Mouse (Mus musculus): ENCODE results near the gene Zfyve28.

DNA sequence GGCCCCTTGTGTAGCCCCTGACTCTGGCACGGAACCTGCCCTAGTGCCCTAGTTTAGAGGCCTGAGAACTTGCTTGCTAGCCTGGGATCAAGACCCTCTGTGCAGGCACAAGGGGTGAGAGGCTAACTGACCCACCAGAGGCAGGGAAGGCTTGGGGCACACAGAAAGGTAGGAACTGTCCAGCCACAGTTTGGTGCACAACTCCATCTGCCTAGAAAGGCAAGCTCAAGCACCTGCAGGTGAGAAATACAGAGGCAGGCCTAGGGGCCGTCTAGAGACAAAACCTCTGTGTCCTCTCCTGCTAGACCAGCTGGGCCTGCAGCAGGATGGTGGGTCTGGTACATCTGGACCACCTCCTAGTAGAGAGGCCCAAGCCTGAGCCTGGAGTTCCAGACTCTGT is 114.2 kb downstream of the Zfyve28 start:
- TF ChIP-seq CTCF (IDR thresholded peaks at IDR 0.05; ENCODE audit: insufficient read depth, low read length) (no peak), POLR2A (IDR thresholded peaks at IDR 0.05; ENCODE audit: borderline replicate concordance, extremely low read depth, low read depth, low read length) (no peak)

All from lung, adult 2 months (tissue).